Mouse (Mus musculus) left cerebral cortex, adult 2 months (tissue): ENCODE measurements around the gene Gpr37. TPM values are rescaled to one million over a fixed set of nuclear protein-coding genes. Genes with fewer than 3 reads are reported as not detected.

Experiments used
- DNase-seq, 2 experiments: peaks; one replicate each; pipeline ENCODE4 v3.0.0; 2021 to 2022; ENCODE audit warnings: low spot score in 2 of 2, mixed read lengths in 1 of 2; ENCODE audit errors: extremely low spot score in 1 of 2
- H3K27ac ChIP-seq: fragments of 200-600 bp; 2 replicates; pipeline ENCODE4 v1.8.1; 2022
- H3K4me3 ChIP-seq: fragments of 200-600 bp; 2 replicates; pipeline ENCODE4 v1.8.1; 2022
- CTCF ChIP-seq: fragments of 200-600 bp; IDR thresholded peaks from 2 replicates; pipeline ENCODE4 v1.8.1; 2022; ENCODE audit warnings: antibody characterized with exemption, mild to moderate bottlenecking, moderate library complexity
- intact Hi-C: fragments of 180-260 bp; cut with DNase I; formaldehyde crosslinking; loops from one replicate; pipeline ENCODE4 v1.15.1; 2025
- total RNA-seq, 2 experiments: library from RNA; stranded (reverse); gene quantifications; 2 replicates each; pipeline ENCODE4 v1.2.3; 2021

Gpr37 gene
- total RNA-seq, 2 experiments from 2014 or later = 16.3 to 18.6 TPM

- Histone ChIP-seq H3K4me3 (no peak overlapping the region), H3K27ac (no peak overlapping the region)
- TF ChIP-seq CTCF = no peak
- no peak for DNase-seq
- intact Hi-C loops = no loop called here
Observed at GRCm38 (mm10) chr6:25675111-25675510, 15.4 kb downstream of the Gpr37 start.

- TF ChIP-seq CTCF = no peak
- Histone ChIP-seq H3K4me3 (no peak overlapping the region), H3K27ac (no peak overlapping the region)
- intact Hi-C loops = no loop called here
- no peak for DNase-seq
Observed at GRCm38 (mm10) chr6:25673801-25674200, 16.7 kb downstream of the Gpr37 start.

- no peak for TF ChIP-seq CTCF
- no peak overlapping the region for H3K27ac ChIP-seq
- intact Hi-C loops = no loop called here
- DNase-seq = no peak
- H3K4me3 ChIP-seq = no peak overlapping the region
Observed at GRCm38 (mm10) chr6:25670150-25670549, 20.4 kb downstream of the Gpr37 start.

- Histone ChIP-seq H3K4me3 (no peak overlapping the region), H3K27ac (no peak overlapping the region)
- DNase-seq = no peak
- TF ChIP-seq CTCF = no peak
- intact Hi-C loops = no loop called here
Observed at GRCm38 (mm10) chr6:25663942-25664341, 26.6 kb downstream of the Gpr37 start.

DNA sequence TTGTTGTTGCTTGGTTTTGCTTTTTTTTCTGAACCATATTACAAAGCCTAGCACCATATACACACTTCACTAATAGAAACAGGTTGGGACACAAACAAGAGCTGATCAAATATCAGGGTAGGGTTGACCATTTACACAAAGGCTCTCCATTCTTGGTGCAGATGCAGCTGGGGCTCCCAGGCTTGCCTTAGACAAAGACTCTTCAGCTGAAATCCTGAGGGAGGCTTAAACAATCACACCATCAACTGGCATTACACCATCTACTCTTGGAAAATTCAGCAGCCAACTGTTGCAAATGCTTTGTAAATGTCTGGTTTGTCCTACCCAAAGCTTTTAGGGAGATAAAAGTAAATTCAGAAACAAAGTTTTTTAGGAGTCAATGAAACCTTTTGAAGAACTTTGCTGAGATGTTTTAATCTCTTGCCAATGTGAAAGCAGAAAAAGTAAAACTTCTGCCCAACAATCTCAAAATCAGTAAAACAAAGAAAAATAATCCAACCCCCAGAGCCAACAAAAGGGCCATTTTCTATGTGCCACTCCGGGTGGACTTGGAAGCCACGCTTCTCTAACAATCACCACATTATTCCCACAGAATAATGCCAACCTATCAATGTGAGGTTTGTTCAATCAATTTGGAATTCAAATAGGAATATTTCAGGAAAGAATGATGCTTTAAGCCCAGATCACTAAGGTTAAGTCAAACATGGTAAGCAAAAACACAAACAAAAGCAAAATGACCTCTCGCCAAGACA is 30.4 kb downstream of the Gpr37 start:
- DNase-seq = no peak
- Histone ChIP-seq H3K4me3 (no peak overlapping the region), H3K27ac (peak overlapping the region; percentile 11; the same call in 1 of the 2 replicates)
- no peak for TF ChIP-seq CTCF
- intact Hi-C loops = no loop called here

Other genes with a start within 250 kb of the Gpr37 start
- 10 to 100 TPM; 16.2 to 18.9 TPM for gene Pot1a, start 118.5 kb upstream of the Gpr37 start, total RNA-seq